Comparison of ENCODE assay signal across 8 mouse cellular contexts in genomic region chr7:109614939-109615338, GRCm38 (mm10).
DNase-seq lines count a peak whose midpoint lies in the region; ATAC-seq and TF ChIP-seq lines count a peak whose summit lies in the region.

No protein-coding gene starts in this region.

- TF ChIP-seq POLR2A in cortical plate, adult 2 months (IDR thresholded peaks at IDR 0.05; ENCODE audit: extremely low read depth, insufficient read depth, low read length) = no peak

- 0 out of 2 replicates have a peak overlapping the region, but pooled peaks have one; percentile 43 for H3K4me3 ChIP-seq in heart, embryonic 11.5 days (ENCODE audit: low read depth, low read length)
- no peak overlapping the region for H3K4me3 ChIP-seq in cortical plate, adult 2 months (ENCODE audit: insufficient read depth, low read length)
- H3K4me3 ChIP-seq in heart, embryonic 15.5 days = peak overlapping the region; percentile 60
- H3K4me3 ChIP-seq in midbrain, embryonic 13.5 days (replicated peaks) = peak overlapping the region; percentile 36; the same call in 1 of the 2 replicates

- H3K27ac ChIP-seq in heart, embryonic 11.5 days (ENCODE audit: low read depth, low read length) = peak overlapping the region; percentile 89; the same call in 1 of the 2 replicates
- H3K27ac ChIP-seq in cortical plate, adult 2 months (ENCODE audit: insufficient read depth, low read length) = 0 out of 2 replicates have a peak overlapping the region, but pooled peaks have one; percentile 47
- peak overlapping the region; percentile 96 for H3K27ac ChIP-seq in heart, embryonic 15.5 days
- H3K27ac ChIP-seq in midbrain, embryonic 13.5 days = peak overlapping the region; percentile 80

- intact Hi-C loops in heart, postnatal 14 days (cut with DNase I) = loop anchor here (5.0 kb wide), 1 partner anchor 53 kb away; no protein-coding TSS in a partner anchor
- intact Hi-C loops in left cerebral cortex, postnatal 10 days (cut with DNase I) = loop anchor here (5.0 kb wide), 1 partner anchor 78 kb away; no protein-coding TSS in a partner anchor

- H3K4me2 ChIP-seq in heart, embryonic 11.5 days = peak overlapping the region; percentile 85
- H3K4me2 ChIP-seq in heart, embryonic 15.5 days = peak overlapping the region; percentile 80
- H3K4me2 ChIP-seq in midbrain, embryonic 13.5 days (replicated peaks) = peak overlapping the region; percentile 58

- H3K27me3 ChIP-seq in heart, embryonic 11.5 days (ENCODE audit: control insufficient read depth, insufficient read depth, low read length) = no peaks in the 10 kb centered on the region
- no peaks in the 10 kb centered on the region for H3K27me3 ChIP-seq in heart, embryonic 15.5 days
- no peaks in the 10 kb centered on the region for H3K27me3 ChIP-seq in midbrain, embryonic 13.5 days

- H3K4me1 ChIP-seq in heart, embryonic 11.5 days (ENCODE audit: control insufficient read depth, insufficient read depth, low read length) = peaks cover 68% of the 10 kb centered on the region
- H3K4me1 ChIP-seq in cortical plate, adult 2 months (ENCODE audit: control insufficient read depth, insufficient read depth, low read length) = peaks cover 7% of the 10 kb centered on the region
- peaks cover 74% of the 10 kb centered on the region for H3K4me1 ChIP-seq in heart, embryonic 15.5 days (replicated peaks)
- peaks cover 55% of the 10 kb centered on the region for H3K4me1 ChIP-seq in midbrain, embryonic 13.5 days (replicated peaks)

- peak overlapping the region; percentile 68; the same call in 1 of the 2 replicates for H3K9ac ChIP-seq in heart, embryonic 11.5 days (ENCODE audit: low read depth, low read length)
- peak overlapping the region; percentile 69 for H3K9ac ChIP-seq in heart, embryonic 15.5 days
- peak overlapping the region; percentile 40; the same call in 1 of the 2 replicates for H3K9ac ChIP-seq in midbrain, embryonic 13.5 days (replicated peaks)

- no peak for DNase-seq in heart, postnatal 14 days
- no peak for DNase-seq in right cerebral cortex, adult 18-20 months
- DNase-seq in right cerebral cortex, postnatal 10 days (ENCODE audit: low spot score in 2 of 2) = no peak
- no peak for DNase-seq in left cerebral cortex, postnatal 10 days (ENCODE audit: extremely low spot score in 1 of 2, low spot score in 2 of 2)

- TF ChIP-seq CTCF in cortical plate, adult 2 months (IDR thresholded peaks at IDR 0.05; ENCODE audit: extremely low read depth, insufficient read depth, low read length) = no peak

- no peaks in the 10 kb centered on the region for H3K9me3 ChIP-seq in heart, embryonic 11.5 days (replicated peaks; ENCODE audit: control insufficient read depth, low read length)
- no peaks in the 10 kb centered on the region for H3K9me3 ChIP-seq in heart, embryonic 15.5 days (replicated peaks)
- H3K9me3 ChIP-seq in midbrain, embryonic 13.5 days = no peaks in the 10 kb centered on the region

- ATAC-seq in heart, embryonic 11.5 days (replicated peaks; ENCODE audit: insufficient number of reproducible peaks, low FRiP score, low TSS enrichment) = no peak
- no peak for ATAC-seq in heart, embryonic 15.5 days (replicated peaks; ENCODE audit: insufficient number of reproducible peaks, insufficient read depth, low FRiP score, low read depth)
- no peak for ATAC-seq in midbrain, embryonic 13.5 days

- 44% methylated on average over 4 of the region's 4 CpGs for WGBS in heart, embryonic 11.5 days (ENCODE audit: insufficient replicate concordance)
- 40% methylated on average over 4 of the region's 4 CpGs for WGBS in heart, embryonic 15.5 days
- WGBS in midbrain, embryonic 13.5 days = 7% methylated on average over 4 of the region's 4 CpGs

- H3K36me3 ChIP-seq in heart, embryonic 11.5 days (ENCODE audit: control insufficient read depth, insufficient read depth, low read length) = no peaks in the 10 kb centered on the region
- H3K36me3 ChIP-seq in heart, embryonic 15.5 days = no peaks in the 10 kb centered on the region
- no peaks in the 10 kb centered on the region for H3K36me3 ChIP-seq in midbrain, embryonic 13.5 days
